Comparison of ENCODE assay signal across 23 mouse cellular contexts in the genomic region with DNA sequence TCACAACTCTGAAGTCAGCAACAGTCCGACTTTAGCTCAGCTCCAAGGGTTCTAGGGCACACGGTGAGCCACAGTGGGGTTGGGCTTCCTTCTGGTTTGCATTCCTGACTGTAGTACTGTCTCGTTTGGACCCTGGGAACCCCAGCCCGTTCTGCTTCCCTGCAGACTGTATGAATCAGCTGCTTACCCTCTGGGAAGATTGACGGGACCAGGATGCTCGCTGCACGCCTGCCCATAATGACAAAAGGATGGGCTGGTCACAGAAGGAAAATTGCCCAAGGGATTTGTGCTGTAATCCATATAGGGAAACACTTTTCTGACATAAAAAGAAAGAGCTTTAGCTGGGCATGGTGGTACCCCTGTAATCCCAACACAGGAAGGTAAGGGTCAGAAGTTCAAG. TPM values are rescaled to one million over a fixed set of nuclear protein-coding genes. Genes with fewer than 3 reads are reported as not detected.
DNase-seq lines count a peak whose midpoint lies in the region; ATAC-seq and TF ChIP-seq lines count a peak whose summit lies in the region.
"Had no signal": no experiment of that assay in that cellular context is flagged by ENCODE, and none has a peak within 500 bp of the region (broad histone marks: within the 10 kb centered on the region; RNA-seq: fewer than 3 reads in every experiment).

No protein-coding gene starts in this region.

- no peak for ATAC-seq in embryonic facial prominence, embryonic 13.5 days (ENCODE audit: insufficient number of reproducible peaks, insufficient read depth, low FRiP score, low TSS enrichment, low read depth)
- ATAC-seq: forebrain, embryonic 16.5 days; inflammation-experienced regulatory T-cells, adult 6 months had no signal

- no peaks in the 10 kb centered on the region for H3K27me3 ChIP-seq in embryonic facial prominence, embryonic 13.5 days
- H3K27me3 ChIP-seq in embryonic facial prominence, embryonic 10.5 days (replicated peaks; ENCODE audit: low read depth, poor library complexity, severe bottlenecking), result no peaks in the 10 kb centered on the region
- no peaks in the 10 kb centered on the region for H3K27me3 ChIP-seq in testis, adult 2 months (ENCODE audit: control insufficient read depth, insufficient read depth, low read length)
- H3K27me3 ChIP-seq: CH12.LX; hindbrain, embryonic 15.5 days had no signal

- no peak overlapping the region for H3K4me3 ChIP-seq in embryonic facial prominence, embryonic 13.5 days
- H3K4me3 ChIP-seq in embryonic facial prominence, embryonic 10.5 days, result no peak overlapping the region
- H3K4me3 ChIP-seq in layer of hippocampus, adult 2 months, result no peak overlapping the region
- no peak overlapping the region for H3K4me3 ChIP-seq in testis, adult 2 months (ENCODE audit: control insufficient read depth, low read depth, low read length)
- H3K4me3 ChIP-seq: erythroblast, embryonic 14.5 days; heart, embryonic 10.5 days; hindbrain, embryonic 15.5 days had no signal

- no peaks in the 10 kb centered on the region for H3K9me3 ChIP-seq in embryonic facial prominence, embryonic 13.5 days
- no peaks in the 10 kb centered on the region for H3K9me3 ChIP-seq in embryonic facial prominence, embryonic 10.5 days
- H3K9me3 ChIP-seq: heart, embryonic 10.5 days; hindbrain, embryonic 15.5 days had no signal

- no peak overlapping the region for H3K4me2 ChIP-seq in embryonic facial prominence, embryonic 13.5 days
- H3K4me2 ChIP-seq: hindbrain, embryonic 15.5 days had no signal

- TF ChIP-seq CTCF in layer of hippocampus, adult 2 months (conservative IDR thresholded peaks at IDR 0.05), result no peak
- no peak for TF ChIP-seq CTCF in testis, adult 2 months (IDR thresholded peaks at IDR 0.05; ENCODE audit: control insufficient read depth, insufficient read depth, insufficient replicate concordance, low read depth, low read length)

- H3K27ac ChIP-seq in embryonic facial prominence, embryonic 13.5 days, result no peak overlapping the region
- H3K27ac ChIP-seq in embryonic facial prominence, embryonic 10.5 days (replicated peaks), result no peak overlapping the region
- peak overlapping the region; percentile 91 for H3K27ac ChIP-seq in layer of hippocampus, adult 2 months
- peak overlapping the region; percentile 50; the same call in 1 of the 2 replicates for H3K27ac ChIP-seq in testis, adult 2 months (ENCODE audit: control insufficient read depth, insufficient read depth, low read depth, low read length)
- H3K27ac ChIP-seq: heart, embryonic 10.5 days; hindbrain, embryonic 15.5 days had no signal

- DNase-seq in embryonic facial prominence, embryonic 10.5 days (ENCODE audit: low spot score), result no peak
- no peak for DNase-seq in layer of hippocampus, adult 2 months (ENCODE audit: low spot score in 2 of 2)
- no peak for DNase-seq in layer of hippocampus, adult 11-12 months (ENCODE audit: low spot score)
- DNase-seq in testis, postnatal 10 days (ENCODE audit: low spot score), result no peak
- DNase-seq in Muller cell, postnatal 12 days (ENCODE audit: inconsistent ontology term), result no peak
- DNase-seq: adrenal gland, postnatal 10 days; cerebellum, adult 11 months; cerebellum, adult 8-10 months; gastrocnemius, postnatal 10 days; heart, adult 18-20 months; heart, postnatal 10 days; heart, postnatal 4 days had no signal

- H3K9ac ChIP-seq in embryonic facial prominence, embryonic 13.5 days, result peak overlapping the region; percentile 27; the same call in 1 of the 2 replicates
- H3K9ac ChIP-seq: hindbrain, embryonic 15.5 days had no signal

- H3K4me1 ChIP-seq in embryonic facial prominence, embryonic 13.5 days, result peaks cover 25% of the 10 kb centered on the region
- peaks cover 33% of the 10 kb centered on the region for H3K4me1 ChIP-seq in embryonic facial prominence, embryonic 10.5 days
- H3K4me1 ChIP-seq in testis, adult 2 months (ENCODE audit: control insufficient read depth, insufficient read depth, low read length), result peaks cover 23% of the 10 kb centered on the region

- 0 out of 2 replicates have a peak, but pooled peaks cover 6% of the 10 kb centered on the region for H3K36me3 ChIP-seq in embryonic facial prominence, embryonic 13.5 days
- no peaks in the 10 kb centered on the region for H3K36me3 ChIP-seq in embryonic facial prominence, embryonic 10.5 days (replicated peaks)
- no peaks in the 10 kb centered on the region for H3K36me3 ChIP-seq in testis, adult 2 months (ENCODE audit: control insufficient read depth, insufficient read depth, low read length)
- H3K36me3 ChIP-seq: heart, embryonic 10.5 days; hindbrain, embryonic 15.5 days had no signal

- WGBS in embryonic facial prominence, embryonic 13.5 days, result 63% methylated on average over 7 of the region's 7 CpGs
- WGBS in embryonic facial prominence, embryonic 10.5 days, result 73% methylated on average over 7 of the region's 7 CpGs

- TF ChIP-seq POLR2A in testis, adult 2 months (IDR thresholded peaks at IDR 0.05; ENCODE audit: control insufficient read depth, low read depth, low read length), result no peak

RNA-seq across cellular contexts. Expression of gene Mtfp1, which starts 3.6 kb away (rescaled TPM):
- 6.7 and 7.7 TPM in 2 replicates for polyA plus RNA-seq in embryonic facial prominence, embryonic 13.5 days (2015; fragmentation: Nextera tagmentation; extraction: Ambion mirVana)
- polyA plus RNA-seq in embryonic facial prominence, embryonic 10.5 days (2016; fragmentation: Nextera tagmentation; extraction: Ambion mirVana), result 14.6 and 15.6 TPM in 2 replicates
- 100 to 1,000 TPM; 115 to 119 TPM for total RNA-seq in layer of hippocampus, adult 2 months (2021)
- 9.0 and 10.0 TPM in 2 replicates for polyA plus RNA-seq in testis, adult 2 months (2012; rRNA removed)

RNA-seq across cellular contexts. Expression of gene Sec14l2, which starts 24.4 kb away (rescaled TPM):
- polyA plus RNA-seq in embryonic facial prominence, embryonic 13.5 days (2015; fragmentation: Nextera tagmentation; extraction: Ambion mirVana), result 2.0 and 3.8 TPM in 2 replicates
- 1.7 and 2.0 TPM in 2 replicates for polyA plus RNA-seq in embryonic facial prominence, embryonic 10.5 days (2016; fragmentation: Nextera tagmentation; extraction: Ambion mirVana)
- 10 to 100 TPM; 62.8 to 67.6 TPM for total RNA-seq in layer of hippocampus, adult 2 months (2021)
- polyA plus RNA-seq in testis, adult 2 months (2012; rRNA removed), result 2.2 and 4.8 TPM in 2 replicates

RNA-seq across cellular contexts. Expression of gene Sec14l3, which starts 34.2 kb away (rescaled TPM):
- polyA plus RNA-seq in embryonic facial prominence, embryonic 13.5 days (2015; fragmentation: Nextera tagmentation; extraction: Ambion mirVana), result not detected in 2 replicates
- not detected in 2 replicates for polyA plus RNA-seq in embryonic facial prominence, embryonic 10.5 days (2016; fragmentation: Nextera tagmentation; extraction: Ambion mirVana)
- 1 to 10 TPM; 1.3 to 2.6 TPM for total RNA-seq in layer of hippocampus, adult 2 months (2021)
- 1.0 and 1.9 TPM in 2 replicates for polyA plus RNA-seq in testis, adult 2 months (2012; rRNA removed)
- total RNA-seq: CH12.LX; common myeloid progenitor, adult 5-6 weeks; gastrocnemius, postnatal 10 days; gastrocnemius, postnatal 4 days; heart, postnatal 4 days had no signal
- polyA plus RNA-seq: erythroblast, embryonic 14.5 days; heart, embryonic 10.5 days; heart, embryonic 14.5 days; inflammation-experienced regulatory T-cells, adult 6 months had no signal

RNA-seq across cellular contexts. Expression of gene Rnf215, which starts 36.2 kb away (rescaled TPM):
- polyA plus RNA-seq in embryonic facial prominence, embryonic 13.5 days (2015; fragmentation: Nextera tagmentation; extraction: Ambion mirVana), result 37.4 and 39.4 TPM in 2 replicates
- 21.2 and 22.8 TPM in 2 replicates for polyA plus RNA-seq in embryonic facial prominence, embryonic 10.5 days (2016; fragmentation: Nextera tagmentation; extraction: Ambion mirVana)
- 10 to 100 TPM; 33.8 to 35.6 TPM for total RNA-seq in layer of hippocampus, adult 2 months (2021)
- polyA plus RNA-seq in testis, adult 2 months (2012; rRNA removed), result 4.2 and 4.5 TPM in 2 replicates

Comparison
In these comparisons a context has a peak if more than half of its experiments do, and no peak if none do; other contexts are left out.
1. H3K27ac ChIP-seq: peak in layer of hippocampus, adult 2 months (single experiment) and testis, adult 2 months (single experiment); none in embryonic facial prominence, embryonic 13.5 days (single experiment) and embryonic facial prominence, embryonic 10.5 days (single experiment).